Mouse (Mus musculus) lung, postnatal 10 days (tissue): ENCODE results near the gene Fmnl3.

Experiments used
- DNase-seq: peaks from one replicate; pipeline ENCODE4 v3.0.0; 2021

The Fmnl3 gene

DNA sequence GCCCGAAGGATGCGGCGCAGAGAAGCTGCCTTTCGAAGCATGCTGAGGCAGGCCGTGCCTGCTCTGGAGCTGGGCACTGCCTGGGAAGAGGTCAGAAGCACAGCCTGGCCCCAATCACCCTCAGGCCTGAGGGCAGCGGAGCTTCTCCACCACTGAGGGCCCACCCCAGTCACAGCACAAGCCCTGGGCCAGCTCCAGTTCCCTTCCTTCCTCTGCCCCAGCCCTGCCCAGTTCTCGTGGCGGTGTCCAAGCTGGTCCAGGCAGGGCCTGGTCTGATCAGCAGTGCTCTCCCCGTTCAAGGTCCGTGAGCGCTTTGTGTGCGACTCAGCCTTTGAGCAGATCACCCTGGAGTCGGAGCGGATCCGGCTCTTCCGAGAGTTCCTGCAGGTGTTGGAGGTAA is 55.4 kb downstream of the Fmnl3 start:
- DNase-seq: peak; percentile 54

GRCm38 (mm10) chr15:99310617-99311016 is 59.7 kb downstream of the Fmnl3 start:
- no peak for DNase-seq

GRCm38 (mm10) chr15:99309549-99309948 is 60.7 kb downstream of the Fmnl3 start:
- DNase-seq: no peak

GRCm38 (mm10) chr15:99307476-99307875 is 62.8 kb downstream of the Fmnl3 start:
- no peak for DNase-seq

DNA sequence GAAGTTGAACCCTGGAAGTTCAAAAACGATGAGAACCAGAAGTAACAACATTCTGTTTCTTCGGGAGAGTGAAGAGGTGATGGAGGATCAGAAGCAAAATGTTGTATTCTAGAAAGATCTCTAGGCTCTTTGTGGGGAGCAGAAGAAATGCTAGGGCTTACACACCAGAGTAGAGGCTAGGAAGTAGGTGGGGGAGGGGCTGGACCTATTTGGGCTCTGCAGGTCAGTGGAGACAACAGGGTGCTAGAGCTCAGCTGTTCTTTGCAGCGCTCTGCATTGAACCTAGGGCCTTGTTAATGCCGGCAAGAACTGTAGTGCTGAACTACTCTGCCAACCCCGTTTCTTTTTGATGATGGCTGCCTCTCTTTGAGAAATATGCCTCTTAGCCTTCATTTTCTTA is 74.1 kb downstream of the Fmnl3 start:
- DNase-seq: no peak

DNA sequence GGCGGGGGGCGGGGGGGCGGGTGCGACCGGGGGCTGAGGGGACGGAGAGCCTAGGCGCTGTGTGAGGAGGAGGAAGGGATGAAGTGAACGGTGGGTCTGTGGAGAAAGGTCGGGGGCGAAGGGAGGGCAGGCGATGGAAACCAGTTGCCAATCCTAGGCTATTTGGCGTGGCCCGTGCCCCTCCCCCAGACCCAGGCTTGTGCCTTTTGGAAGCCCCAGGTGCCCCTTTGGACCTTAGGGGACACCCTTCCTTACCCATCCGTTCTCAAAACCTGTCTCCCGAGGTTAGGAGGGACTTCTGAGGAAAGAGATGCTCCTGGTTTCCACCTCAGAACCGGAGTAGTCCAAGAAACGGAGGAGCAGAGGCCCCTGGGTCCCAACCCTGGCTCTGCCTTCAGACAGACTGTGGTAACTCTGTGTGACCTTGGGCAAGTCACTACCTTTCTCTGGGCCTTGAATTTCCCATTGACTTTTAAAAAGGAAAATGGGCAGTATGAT is 74.7 kb downstream of the Fmnl3 start, which contains the start of gene Fam186b:
Gene Fam186b, minus strand, starts transcription at position 405 of the 498 bp plus-strand sequence.
- peak; percentile 54 for DNase-seq

DNA sequence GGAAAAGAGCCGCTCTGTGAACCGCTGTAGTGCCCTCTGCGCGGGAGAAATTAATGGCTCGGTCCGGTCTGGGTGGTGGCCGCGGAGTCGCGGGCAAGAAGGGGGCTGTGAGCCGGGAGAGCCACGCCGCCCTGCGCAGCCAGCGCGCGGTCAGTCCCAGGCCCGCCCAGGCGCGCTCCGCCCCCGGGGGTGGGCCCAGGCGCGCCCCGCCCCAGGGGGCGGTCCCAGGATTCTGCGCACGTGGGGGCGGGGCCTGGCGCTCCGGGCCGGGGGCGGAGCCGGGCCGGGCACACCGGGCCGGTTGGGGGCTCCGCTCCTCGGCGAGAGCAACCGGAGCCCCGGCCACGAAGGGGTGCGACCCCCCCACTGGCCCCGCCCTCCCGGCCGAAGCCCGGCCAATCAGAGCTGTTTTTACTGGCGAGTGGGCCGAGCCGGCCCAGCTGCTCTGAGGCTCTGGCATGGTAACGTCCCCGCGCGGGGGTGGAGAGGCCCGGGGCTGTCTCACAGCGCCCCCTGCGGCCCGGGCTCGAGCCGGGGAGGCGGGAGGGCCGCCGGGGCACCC is 75.4 kb downstream of the Fmnl3 start, which contains the start of gene Prpf40b:
Gene Prpf40b, plus strand, starts transcription at position 275 of the 562 bp plus-strand sequence.
- DNase-seq: peak; percentile 96

GRCm38 (mm10) chr15:99294287-99294686 is 76.0 kb downstream of the Fmnl3 start:
- DNase-seq: no peak

DNA sequence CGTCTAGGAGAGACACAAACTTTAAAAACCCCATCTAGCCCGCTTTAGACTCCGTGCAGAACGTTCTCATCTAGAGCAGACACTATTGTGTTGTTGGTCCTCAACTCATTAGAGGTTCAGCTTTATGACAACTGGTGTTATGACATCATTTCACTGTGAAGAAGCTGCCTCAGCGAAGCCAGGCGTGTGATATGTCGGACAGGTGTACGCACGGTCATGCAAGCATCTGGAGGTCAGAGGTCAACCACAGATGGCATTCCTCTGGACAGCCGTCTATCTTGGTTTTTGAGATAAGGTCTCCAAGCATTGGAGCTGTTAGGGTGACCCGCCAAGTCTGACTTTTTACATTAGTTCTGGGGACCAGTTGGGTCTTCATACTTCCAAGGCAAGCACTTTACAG is 79.7 kb downstream of the Fmnl3 start:
- DNase-seq: no peak

- no peak for DNase-seq
Observed at GRCm38 (mm10) chr15:99285189-99285535, 85.1 kb downstream of the Fmnl3 start.

DNA sequence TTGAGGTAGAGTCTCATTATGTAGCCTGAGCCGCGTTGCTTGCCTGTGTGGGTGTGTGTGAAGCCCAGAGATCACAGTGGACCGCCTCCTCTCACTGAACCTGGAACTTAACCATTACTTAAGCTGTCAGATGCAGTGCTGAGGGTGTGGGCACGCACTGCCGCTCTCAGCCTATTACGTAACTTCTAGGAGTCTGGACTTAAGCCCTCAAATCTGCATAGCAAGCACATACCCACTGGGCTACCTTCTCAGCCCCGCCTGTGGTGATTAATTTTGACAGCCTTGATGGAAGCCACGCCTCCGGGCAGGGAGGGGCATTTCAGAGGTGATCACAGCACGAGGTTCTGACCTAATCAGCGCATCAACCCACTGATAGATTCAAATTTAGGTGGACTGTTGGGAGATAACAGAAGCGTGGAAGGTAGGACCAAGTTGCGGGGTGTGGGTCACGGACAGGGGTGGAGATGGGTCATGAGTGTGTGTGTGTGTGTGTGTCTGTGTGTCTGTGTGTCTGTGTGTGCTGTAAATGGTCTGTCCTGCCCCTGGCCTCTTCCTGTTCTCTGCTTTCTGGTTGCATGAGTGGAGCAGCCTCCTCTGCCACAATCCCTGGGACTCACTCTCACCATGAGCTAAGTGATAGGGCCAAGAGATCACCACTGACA is 85.6 kb downstream of the Fmnl3 start:
- DNase-seq: peak; percentile 37

DNA sequence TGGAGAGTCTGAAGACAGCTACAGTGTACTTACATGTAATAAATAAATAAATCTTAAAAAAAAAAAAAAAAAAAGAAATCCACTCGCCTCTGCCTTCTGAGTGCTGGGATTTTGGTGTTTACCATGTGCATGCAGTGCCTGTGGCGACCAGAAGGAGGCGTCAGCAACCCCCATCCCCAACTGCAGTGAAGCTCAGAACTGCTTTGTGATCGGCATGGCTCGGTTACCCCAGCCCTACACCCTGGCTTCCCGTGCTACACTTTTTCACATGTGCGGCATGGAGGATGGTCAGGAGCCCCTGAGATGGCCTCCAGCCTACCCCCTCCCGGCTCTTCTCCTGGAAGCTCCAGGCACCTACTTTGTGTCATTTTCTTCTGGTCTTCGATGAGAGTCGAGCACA is 86.8 kb downstream of the Fmnl3 start:
- peak; percentile 30 for DNase-seq

- DNase-seq: no peak
Observed at GRCm38 (mm10) chr15:99278271-99278670, 92.0 kb downstream of the Fmnl3 start.

- DNase-seq: no peak
Observed at GRCm38 (mm10) chr15:99276095-99276494, 94.2 kb downstream of the Fmnl3 start.
